Mouse (Mus musculus): ENCODE data around the gene Hint3. TPM values are rescaled to one million over a fixed set of nuclear protein-coding genes. Genes with fewer than 3 reads are reported as not detected.

The Hint3 gene
- total RNA-seq, 2 experiments from 2014 or later, result 89.6 to 92.2 TPM

- no peak for DNase-seq
These were observed 42.4 kb downstream of the Hint3 start for GRCm38 (mm10) chr10:30587037-30587436.

GRCm38 (mm10) chr10:30585691-30586090 is 43.7 kb downstream of the Hint3 start:
- DNase-seq, result no peak

- no peak for DNase-seq
These were observed 51.7 kb downstream of the Hint3 start for GRCm38 (mm10) chr10:30577670-30578280.

- no peak for DNase-seq
These were observed 63.1 kb downstream of the Hint3 start for GRCm38 (mm10) chr10:30566364-30566763.

GRCm38 (mm10) chr10:30564651-30565050 is 64.8 kb downstream of the Hint3 start:
- DNase-seq, result no peak

Other genes starting within 250 kb of the Hint3 start
- 1 to 10 TPM; 4.6 to 7.8 TPM for gene Trmt11, start 28.9 kb downstream of the Hint3 start, total RNA-seq (2021)
- gene Ncoa7, start 173.7 kb upstream of the Hint3 start, total RNA-seq (2021), result 1 to 10 TPM; 4.0 to 4.6 TPM
- 1 to 10 TPM; 4.3 to 4.4 TPM for gene Hey2, start 213.2 kb upstream of the Hint3 start, total RNA-seq (2021)

Data from heart, adult 18-20 months (tissue).